Mouse (Mus musculus) testis, postnatal 10 days (tissue): ENCODE data around the gene Mmachc.
"Not testable (repeated sequence)": the region's sequence is repeated elsewhere in the genome, so short reads cannot be mapped to it uniquely, and the experiment has no call there.

ENCODE experiments used
- DNase-seq: peaks from one replicate; pipeline ENCODE4 v3.0.0; 2021; ENCODE audit warnings: low spot score

The Mmachc gene

DNA sequence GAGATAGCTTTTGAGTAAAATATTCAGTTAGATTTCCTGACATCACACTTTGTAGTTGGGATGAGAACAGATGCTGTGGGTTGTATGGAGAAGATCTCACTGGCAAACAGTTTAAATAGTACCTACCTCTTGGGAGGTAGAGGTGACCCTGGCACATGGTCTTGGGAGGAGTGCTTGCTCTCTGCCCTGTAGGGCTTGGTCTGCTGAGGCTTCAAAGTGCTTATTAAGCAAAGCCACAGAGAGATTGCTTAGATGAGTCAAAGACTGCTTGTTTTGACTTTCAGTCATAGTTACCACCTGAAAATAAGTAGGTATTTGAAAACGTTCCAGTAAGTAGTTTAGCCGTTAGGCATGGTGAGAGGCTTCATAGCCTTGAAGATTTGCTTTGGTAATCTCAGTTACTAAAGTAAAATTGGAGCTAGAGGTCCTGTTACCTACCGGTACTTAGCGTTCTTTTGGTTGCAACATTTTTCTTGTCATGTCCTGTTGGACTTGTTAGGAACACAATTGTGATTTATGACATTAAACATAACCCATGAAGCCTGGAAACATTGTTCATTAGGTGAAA is 18.8 kb downstream of the Mmachc start:
- no peak for DNase-seq

DNA sequence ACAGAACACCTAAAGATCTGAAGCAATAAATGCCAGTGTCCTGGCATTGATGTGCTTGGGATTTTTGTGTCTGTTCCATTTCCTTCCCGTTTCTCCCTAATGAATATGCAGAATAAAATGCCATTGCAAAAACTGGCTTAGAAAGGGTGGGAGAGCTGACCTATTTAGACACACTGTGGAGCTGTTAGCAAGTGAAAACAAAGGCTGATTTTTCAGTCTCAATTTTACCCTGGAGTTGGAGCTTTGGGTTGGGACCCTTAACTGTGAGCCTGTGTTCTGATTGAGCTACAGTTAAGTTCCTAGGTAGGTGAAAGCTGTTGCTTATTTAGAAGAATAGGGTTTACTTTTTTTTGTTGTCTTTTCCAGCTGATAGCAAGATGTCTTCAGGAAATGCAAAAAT is 21.2 kb downstream of the Mmachc start:
- no peak for DNase-seq

DNA sequence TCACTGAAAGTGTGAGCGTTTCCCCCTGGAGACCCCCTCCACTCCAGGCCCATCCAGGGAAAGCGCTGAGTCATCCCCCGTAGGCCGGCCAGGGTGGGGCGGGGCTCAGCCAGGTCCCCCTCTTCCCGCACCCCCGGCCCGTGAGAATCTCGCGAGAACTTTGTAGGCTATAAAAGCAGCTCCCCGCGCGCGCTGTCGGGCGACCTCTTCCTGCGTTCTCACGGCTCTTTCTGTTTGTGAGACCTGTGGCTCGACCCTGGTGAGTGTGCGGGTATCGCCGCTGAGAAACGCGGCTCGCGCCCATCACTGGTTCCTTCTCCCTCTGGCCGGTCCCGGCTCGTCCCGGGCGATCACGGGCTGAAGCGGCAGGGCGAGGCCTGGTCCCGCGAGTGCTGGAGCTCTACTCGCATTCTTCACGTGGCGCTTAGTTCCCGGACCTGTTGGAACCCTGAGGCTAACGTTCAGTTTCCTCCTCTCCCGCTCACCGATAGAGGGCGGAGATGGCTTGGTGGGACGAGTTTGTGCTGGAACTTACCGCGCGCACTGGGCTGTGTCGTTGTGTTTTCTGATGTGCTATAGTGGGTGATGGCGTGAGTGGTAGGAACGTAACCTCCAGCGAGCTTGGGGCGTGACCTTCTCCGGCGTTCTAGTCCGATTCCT is 22.7 kb downstream of the Mmachc start, which contains the start of gene Prdx1:
TSS of gene Prdx1 (plus strand) at position 143 of the 660 bp plus-strand sequence.
- peak; percentile 99 for DNase-seq

DNA sequence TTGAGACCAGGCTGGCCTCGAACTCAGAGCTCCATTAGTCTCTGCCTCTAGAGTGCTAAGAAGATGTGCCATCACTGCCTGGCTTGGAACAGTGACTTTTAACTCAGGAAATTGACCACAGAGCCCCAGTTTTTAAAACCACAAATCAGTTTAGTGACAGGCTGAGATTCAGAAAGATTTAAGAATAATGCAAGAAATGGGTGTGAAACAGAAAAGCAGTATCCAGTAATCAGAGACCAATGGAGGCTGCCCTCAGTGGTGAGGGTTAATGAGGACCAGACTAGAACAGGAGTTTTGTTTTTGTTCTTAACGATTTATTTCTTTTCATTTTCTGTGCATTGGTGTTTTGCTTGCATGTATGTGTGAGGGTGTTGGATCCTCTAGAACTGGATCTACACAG is 23.5 kb downstream of the Mmachc start:
- DNase-seq: no peak

DNA sequence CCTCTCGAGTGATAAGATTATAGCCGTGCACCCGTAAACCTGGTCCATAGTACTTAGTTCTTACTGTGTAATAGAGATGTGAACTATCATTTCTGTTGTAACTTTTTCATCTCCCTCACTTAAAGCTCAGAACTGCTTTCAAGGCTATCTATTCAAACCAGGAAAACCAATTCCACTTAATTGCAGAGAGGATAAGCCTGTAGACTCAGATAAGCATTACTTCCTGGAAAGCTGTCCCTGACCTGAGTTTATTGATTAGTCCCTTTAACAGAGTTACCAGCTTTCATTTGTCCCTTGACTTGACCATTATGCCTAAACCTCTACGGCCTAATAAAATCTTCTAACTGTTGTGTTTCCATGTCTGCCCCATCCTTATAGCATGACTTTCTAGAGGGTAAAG is 24.2 kb downstream of the Mmachc start:
- no peak for DNase-seq

DNA sequence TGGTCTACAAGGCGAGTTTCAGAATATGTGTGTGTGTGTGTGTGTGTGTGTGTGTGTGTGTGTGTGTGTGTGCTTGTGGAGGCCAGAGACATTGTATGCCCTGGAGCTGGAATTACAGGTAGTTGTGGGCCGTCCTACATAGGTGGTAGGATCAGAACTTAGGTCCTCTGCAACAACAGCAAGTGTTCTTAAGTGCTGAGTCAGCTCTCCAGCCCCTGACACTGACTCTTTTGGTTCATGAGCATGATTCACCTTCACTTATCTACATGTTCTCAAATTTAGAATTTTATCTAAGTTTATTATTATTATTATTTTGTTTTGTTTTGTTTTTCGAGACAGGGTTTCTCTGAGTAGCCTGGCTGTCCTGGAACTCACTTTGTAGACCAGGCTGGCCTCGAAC is 27.7 kb downstream of the Mmachc start:
- not testable (repeated sequence) for DNase-seq

DNA sequence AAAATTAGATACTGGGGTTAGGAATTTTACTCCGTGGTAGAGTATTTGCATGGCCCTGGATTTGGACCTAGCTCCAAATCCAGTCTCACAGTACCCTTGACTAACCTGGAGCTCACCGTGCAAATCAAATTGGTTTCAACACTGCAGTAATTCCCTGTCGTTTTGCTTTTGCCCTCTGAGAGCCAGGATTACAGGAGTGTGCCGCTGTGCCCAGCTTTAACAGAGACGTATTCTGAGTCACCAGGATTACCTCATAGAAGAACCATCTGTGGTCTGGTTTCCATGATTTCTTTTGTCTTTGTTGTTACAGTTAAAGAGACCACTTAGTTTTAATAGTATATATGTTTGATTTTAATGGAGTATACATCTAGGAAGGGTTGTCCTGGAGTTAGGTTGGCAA is 29.1 kb downstream of the Mmachc start:
- DNase-seq: no peak

DNA sequence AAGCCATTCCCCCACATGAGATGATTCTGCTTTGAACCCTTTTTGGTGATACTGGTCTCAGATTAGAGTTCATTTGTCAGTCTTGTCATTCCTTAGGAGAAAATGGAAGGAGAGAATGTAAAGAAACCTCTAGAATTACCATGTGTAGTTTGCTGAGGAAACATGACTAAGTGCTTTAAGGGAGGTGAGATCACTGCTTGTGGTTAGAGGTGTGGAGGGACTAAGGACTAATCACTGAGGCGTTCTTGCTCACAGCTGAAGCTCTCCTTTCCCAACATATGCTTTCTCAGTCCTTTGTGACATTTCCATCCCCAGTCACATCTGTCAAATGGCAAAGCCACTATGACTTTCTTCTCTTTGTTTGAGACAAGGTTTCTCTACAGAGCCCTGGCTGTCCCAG is 30.4 kb downstream of the Mmachc start:
- no peak for DNase-seq

DNA sequence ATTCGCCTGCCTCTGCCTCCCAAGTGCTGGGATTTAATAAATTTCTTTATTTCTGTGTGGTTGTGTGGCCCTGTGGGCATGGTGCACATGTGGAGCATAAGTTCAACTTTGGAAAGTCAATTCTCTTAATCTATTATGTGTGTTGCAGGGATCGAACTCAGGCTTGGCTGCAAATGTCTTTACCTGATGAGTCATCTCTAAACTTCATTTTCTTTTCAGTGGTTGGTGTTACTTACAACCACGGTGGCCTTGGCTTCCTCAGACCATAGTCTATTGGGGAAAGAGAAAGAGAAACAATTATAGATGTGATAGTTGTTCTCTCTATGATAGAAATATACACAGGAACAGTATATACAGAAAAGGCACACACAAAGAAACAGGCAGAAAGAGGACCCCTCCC is 32.2 kb downstream of the Mmachc start:
- DNase-seq: no peak

DNA sequence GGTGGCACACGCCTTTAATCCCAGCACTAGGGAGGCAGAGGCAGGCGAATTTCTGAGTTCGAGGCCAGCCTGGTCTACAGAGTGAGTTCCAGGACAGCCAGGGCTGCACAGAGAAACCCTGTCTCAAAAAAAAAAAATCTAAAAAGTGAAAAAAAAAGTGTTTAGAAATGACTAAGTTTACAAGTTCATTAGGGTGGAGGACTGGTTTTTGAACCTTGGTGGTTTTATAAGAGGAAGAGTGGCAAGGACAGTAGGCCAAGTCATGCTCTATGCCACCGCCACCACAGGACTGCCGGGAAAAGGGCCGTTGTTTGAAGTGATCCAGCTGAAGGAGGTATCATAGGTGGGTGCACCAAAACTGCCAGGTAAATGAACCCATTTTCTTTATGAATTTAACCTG is 33.4 kb downstream of the Mmachc start:
- DNase-seq: not testable (repeated sequence)

DNA sequence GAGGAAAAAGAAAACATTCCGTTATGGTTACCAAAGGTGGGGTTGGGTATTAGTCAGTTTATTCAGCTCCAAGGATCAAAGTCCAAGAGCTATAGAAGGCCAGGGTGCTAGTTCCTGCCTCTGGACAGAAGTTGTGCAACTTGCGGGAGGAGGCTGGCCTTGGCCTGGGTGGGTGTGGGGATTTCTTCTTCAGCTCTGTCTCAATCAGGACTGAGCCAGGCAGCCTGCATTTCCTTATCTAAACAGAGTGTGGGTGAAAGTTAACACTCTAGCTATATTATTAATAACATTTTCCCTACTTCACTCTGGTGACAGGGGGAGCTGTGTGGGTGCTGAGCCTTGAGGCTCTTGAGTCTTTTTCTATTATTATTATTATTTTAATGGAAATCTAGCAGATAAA is 35.4 kb downstream of the Mmachc start:
- DNase-seq: no peak

DNA sequence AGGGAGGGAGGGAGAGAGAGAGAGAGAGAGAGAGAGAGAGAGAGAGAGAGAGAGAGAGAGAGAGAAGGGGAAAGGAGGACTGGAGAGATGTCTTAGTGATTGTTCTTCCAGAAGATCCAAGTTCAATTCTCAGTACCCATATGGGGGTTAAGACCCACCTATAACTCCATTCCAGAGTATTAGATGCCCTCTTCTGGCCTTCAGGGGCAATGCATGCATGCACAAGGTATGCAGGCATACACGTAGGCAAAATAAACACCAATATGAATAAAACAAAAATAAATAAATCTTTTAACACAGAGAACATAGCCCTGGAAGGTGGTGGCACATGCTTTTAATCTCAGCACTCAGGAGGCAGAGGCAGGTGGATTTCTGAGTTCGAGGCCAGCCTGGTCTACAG is 38.9 kb downstream of the Mmachc start:
- no peak for DNase-seq

DNA sequence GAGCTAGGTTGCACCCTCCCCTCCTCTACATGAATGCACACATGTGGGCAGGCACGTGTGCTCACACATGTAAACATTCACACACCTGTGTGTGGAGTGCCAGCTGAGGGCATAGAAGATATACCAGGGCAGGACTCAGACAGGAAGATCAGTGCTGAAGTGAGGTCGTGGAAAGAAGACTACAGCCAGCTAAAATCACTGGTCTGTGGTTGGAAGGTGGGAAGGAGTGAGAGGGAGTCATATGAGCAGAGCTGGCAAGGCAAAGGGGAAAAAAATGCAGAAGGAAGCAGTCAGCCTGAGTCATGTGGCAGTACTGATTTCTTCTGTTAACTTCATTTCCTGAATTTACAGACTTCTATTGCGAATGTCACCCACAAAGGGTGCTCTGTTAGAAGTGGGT is 40.1 kb downstream of the Mmachc start:
- no peak for DNase-seq

DNA sequence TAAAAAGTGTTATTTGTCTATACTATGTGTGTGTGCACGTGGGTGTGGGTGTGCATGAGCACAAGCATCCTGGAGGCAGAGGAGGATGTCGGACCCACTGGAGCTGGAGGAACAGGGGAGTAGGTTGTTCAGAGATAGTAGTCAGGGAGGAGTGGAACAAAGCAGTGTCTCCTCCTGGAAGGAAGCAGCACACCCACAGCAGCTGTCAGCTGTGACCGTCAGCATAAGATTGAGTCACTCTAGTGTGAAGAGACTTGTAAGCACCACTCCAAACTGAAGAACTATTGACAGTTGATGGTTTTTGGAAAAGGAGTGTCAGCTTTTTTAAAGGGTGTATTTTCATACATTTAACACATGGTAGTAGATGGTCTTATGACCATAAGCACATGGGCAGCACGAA is 41.6 kb downstream of the Mmachc start:
- no peak for DNase-seq

DNA sequence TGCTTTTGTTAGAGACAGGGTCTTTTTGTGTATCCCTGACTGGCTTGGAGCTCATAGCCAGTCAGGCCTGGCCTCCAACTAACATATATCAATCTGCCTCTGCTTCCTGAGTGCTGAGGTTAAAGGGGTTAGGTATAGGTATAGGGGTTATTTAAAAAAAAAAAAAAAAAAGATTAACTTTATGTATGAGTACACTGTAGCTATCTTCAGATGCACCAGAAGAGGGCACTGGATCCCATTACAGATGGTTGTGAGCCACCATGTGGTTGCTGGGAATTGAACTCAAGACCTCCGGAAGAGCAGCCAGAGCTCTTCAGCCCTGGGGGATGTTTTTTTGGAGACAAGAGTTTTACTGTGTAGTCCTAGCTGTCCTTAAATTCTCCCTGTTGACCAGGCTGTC is 46.2 kb downstream of the Mmachc start:
- DNase-seq: no peak

DNA sequence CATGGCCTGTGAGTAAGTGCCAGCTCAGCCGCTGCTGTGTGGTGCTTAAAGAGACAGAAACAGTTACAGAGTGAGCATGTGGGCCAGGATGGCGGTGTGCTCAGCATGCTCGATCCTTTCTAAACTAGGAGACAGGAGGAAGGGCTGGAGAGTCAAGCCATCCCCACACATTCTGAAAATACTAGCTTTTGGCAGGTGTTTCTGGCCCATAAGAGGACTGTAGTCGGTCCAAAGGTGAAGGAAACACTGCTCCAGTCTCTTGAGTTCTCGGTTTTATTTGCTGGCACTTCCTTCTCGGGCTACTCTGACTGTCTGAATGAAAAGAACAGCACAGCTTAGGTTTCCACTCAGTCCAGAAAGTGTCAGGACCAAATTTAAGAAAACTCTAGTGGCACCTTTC is 47.4 kb downstream of the Mmachc start:
- DNase-seq: no peak

DNA sequence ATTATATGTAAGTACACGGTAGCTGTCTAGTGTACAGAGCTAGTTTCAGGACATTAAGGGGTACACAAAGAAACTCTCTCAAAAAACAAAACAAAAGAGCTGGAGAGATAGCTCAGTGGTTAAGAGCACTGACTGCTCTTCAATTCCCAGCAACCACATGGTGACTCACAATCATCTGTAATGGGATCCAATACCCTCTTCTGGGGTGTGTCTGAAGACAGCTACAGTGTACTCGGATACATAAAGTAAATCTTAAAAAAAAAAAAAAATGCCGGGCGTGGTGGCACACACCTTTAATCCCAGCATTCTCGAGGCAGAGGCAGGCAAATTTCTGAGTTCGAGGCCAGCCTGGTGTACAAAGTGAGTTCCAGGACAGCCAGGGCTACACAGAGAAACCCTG is 48.3 kb downstream of the Mmachc start:
- DNase-seq: not testable (repeated sequence)

DNA sequence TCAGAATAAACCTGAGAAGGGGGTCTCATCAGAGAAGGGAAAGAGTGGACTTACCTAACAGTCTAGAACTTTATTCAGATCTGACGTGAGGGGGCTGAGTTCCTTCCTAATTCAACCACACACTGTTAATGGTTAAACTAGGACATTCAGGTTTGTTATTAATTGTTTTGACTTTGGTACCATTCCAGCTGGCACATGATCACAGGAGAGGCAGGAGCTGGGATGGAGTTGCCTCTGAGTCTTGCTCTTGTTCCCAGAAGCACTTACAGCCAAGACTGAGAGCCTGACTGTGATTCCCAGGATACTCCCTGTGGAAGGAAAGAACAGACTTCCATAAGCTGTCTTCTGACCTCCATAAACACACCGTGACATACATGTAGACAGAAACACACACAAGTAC is 48.7 kb downstream of the Mmachc start:
- DNase-seq: no peak

DNA sequence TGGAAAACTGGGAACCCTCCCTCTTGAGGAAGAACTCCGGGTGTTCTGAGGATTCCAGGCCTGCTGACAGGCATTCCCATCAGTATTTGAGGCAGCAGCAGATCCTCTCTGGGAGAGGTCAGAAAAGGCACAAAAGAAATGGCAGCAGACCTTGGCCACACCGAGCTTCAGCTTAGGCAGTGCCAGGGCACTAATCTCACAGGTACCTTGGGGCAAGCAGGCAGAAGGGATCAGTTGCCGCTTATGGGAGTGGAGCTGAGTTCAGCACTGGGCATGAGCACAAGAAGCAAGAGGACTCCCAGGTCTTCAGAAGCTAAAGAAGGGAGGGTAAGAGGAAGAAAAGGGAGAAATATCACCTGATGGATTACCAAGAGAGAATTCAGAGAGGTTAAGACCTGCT is 50.2 kb downstream of the Mmachc start:
- no peak for DNase-seq

DNA sequence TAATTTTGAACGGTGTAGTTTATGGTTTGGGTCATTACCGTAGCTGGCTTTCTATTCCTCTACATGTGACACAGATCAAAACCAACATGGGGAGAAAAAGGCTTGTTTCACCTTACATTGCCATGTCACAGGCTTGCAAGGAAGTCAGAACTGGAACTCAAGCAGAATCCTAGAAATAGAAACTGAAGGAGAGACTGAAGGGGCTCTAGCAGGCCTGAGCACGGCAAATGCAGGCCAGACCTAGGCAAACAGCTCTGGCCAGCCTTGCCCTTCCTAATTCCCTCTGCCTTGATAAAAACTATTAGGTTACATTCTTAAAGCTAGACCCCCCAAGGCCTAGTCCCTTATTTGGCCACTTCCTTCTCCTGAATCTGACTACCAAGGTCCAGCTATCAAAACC is 52.5 kb downstream of the Mmachc start:
- no peak for DNase-seq

DNA sequence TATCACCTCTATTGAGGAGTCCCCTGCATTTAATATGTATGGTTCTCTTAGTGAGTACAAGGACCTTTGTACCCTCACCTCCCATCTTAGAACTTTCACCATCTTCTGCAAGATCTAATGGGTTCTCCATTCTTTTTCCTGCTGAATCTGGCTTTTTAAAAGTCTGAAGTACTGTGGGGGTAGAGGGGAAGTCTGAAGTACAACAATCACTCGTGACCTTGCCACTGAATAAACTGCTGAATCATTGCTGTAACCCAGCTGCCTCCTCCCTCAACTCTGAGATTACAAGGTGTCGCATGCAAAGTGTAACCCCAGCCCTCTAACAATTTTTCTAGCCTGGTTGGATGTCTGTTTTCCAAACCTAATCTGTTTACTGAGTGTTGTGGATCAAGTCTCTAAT is 53.1 kb downstream of the Mmachc start:
- no peak for DNase-seq

DNA sequence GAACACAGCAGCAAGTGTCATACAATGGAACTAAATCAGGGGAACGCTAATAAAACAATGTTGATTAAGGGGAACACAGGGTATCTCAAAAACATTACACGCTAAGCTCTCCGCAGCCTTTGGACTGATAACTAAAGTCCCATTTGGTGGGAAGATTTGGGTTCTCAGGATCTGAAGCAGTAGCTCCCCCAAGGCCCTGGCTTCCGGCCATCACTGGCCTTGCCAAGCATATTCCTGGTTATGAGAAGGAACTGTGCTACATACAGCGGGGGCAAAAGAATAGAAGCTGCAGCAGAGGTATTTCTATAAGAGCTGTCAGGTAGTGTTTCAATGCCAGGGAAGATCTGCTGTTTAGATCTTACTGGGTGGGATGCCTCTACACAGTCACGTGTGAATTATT is 55.0 kb downstream of the Mmachc start:
- DNase-seq: peak; percentile 88
